Mouse (Mus musculus): ENCODE measurements around the gene Gfi1b. TPM values are rescaled to one million over a fixed set of nuclear protein-coding genes. Genes with fewer than 3 reads are reported as not detected.

Gfi1b gene
- total RNA-seq, 2 experiments from 2014 or later, result not detected

- no peak for DNase-seq (ENCODE audit: extremely low spot score in 1 of 2, low spot score in 2 of 2)
- intact Hi-C loops (cut with DNase I), result no loop called here
Observed at GRCm38 (mm10) chr2:28628053-28628452, 6.3 kb upstream of the Gfi1b start.

- intact Hi-C loops (cut with DNase I), result no loop called here
- DNase-seq (ENCODE audit: extremely low spot score in 1 of 2, low spot score in 2 of 2), result no peak
Observed at GRCm38 (mm10) chr2:28626038-28626437, 4.3 kb upstream of the Gfi1b start.

GRCm38 (mm10) chr2:28624870-28625269, 3.1 kb upstream of the Gfi1b start:
- intact Hi-C loops (cut with DNase I), result loop anchor here (5.0 kb wide), 1 partner anchor 38 kb away; no protein-coding TSS in a partner anchor
- no peak for DNase-seq (ENCODE audit: extremely low spot score in 1 of 2, low spot score in 2 of 2)

- DNase-seq (ENCODE audit: extremely low spot score in 1 of 2, low spot score in 2 of 2), result peak in 1 of 2 experiments; percentile 43
- intact Hi-C loops (cut with DNase I), result loop anchor here (5.0 kb wide), 1 partner anchor 35 kb away; no protein-coding TSS in a partner anchor
Observed at GRCm38 (mm10) chr2:28622521-28623124, 841 bp upstream of the Gfi1b start.

GRCm38 (mm10) chr2:28621111-28621510, 671 bp downstream of the Gfi1b start:
- no peak for DNase-seq (ENCODE audit: extremely low spot score in 1 of 2, low spot score in 2 of 2)
- intact Hi-C loops (cut with DNase I), result loop anchor here (5.0 kb wide), 1 partner anchor 34 kb away; no protein-coding TSS in a partner anchor

GRCm38 (mm10) chr2:28620522-28620921, 1.3 kb downstream of the Gfi1b start:
- no peak for DNase-seq (ENCODE audit: extremely low spot score in 1 of 2, low spot score in 2 of 2)
- intact Hi-C loops (cut with DNase I), result loop anchor here (5.0 kb wide), 1 partner anchor 33 kb away; no protein-coding TSS in a partner anchor

- no peak for DNase-seq (ENCODE audit: extremely low spot score in 1 of 2, low spot score in 2 of 2)
- intact Hi-C loops (cut with DNase I), result no loop called here
Observed at GRCm38 (mm10) chr2:28619369-28619768, 2.4 kb downstream of the Gfi1b start.

- DNase-seq (ENCODE audit: extremely low spot score in 1 of 2, low spot score in 2 of 2), result no peak
- intact Hi-C loops (cut with DNase I), result no loop called here
Observed at GRCm38 (mm10) chr2:28618777-28619336, 2.9 kb downstream of the Gfi1b start.

- DNase-seq (ENCODE audit: extremely low spot score in 1 of 2, low spot score in 2 of 2), result no peak
- intact Hi-C loops (cut with DNase I), result no loop called here
Observed at GRCm38 (mm10) chr2:28617498-28618486, 4.0 kb downstream of the Gfi1b start.

- intact Hi-C loops (cut with DNase I), result no loop called here
- DNase-seq (ENCODE audit: extremely low spot score in 1 of 2, low spot score in 2 of 2), result no peak
Observed at GRCm38 (mm10) chr2:28616874-28617273, 4.9 kb downstream of the Gfi1b start.

- DNase-seq (ENCODE audit: extremely low spot score in 1 of 2, low spot score in 2 of 2), result no peak
- intact Hi-C loops (cut with DNase I), result no loop called here
Observed at GRCm38 (mm10) chr2:28616358-28616757, 5.4 kb downstream of the Gfi1b start.

- intact Hi-C loops (cut with DNase I), result no loop called here
- DNase-seq (ENCODE audit: extremely low spot score in 1 of 2, low spot score in 2 of 2), result no peak
Observed at GRCm38 (mm10) chr2:28613599-28613998, 8.2 kb downstream of the Gfi1b start.

- intact Hi-C loops (cut with DNase I), result no loop called here
- DNase-seq (ENCODE audit: extremely low spot score in 1 of 2, low spot score in 2 of 2), result no peak
Observed at GRCm38 (mm10) chr2:28612436-28613063, 9.2 kb downstream of the Gfi1b start.

- no peak for DNase-seq (ENCODE audit: extremely low spot score in 1 of 2, low spot score in 2 of 2)
- intact Hi-C loops (cut with DNase I), result no loop called here
Observed at GRCm38 (mm10) chr2:28611407-28611787, 10.4 kb downstream of the Gfi1b start.

- intact Hi-C loops (cut with DNase I), result no loop called here
- DNase-seq (ENCODE audit: extremely low spot score in 1 of 2, low spot score in 2 of 2), result no peak
Observed at GRCm38 (mm10) chr2:28610716-28611406, 10.9 kb downstream of the Gfi1b start.

GRCm38 (mm10) chr2:28609851-28610250, 11.9 kb downstream of the Gfi1b start:
- intact Hi-C loops (cut with DNase I), result no loop called here
- no peak for DNase-seq (ENCODE audit: extremely low spot score in 1 of 2, low spot score in 2 of 2)

- intact Hi-C loops (cut with DNase I), result no loop called here
- no peak for DNase-seq (ENCODE audit: extremely low spot score in 1 of 2, low spot score in 2 of 2)
Observed at GRCm38 (mm10) chr2:28607341-28608165, 14.2 kb downstream of the Gfi1b start.

Data from left cerebral cortex, postnatal 10 days (tissue).